Mouse (Mus musculus): ENCODE measurements around the gene Esp1. TPM values are rescaled to one million over a fixed set of nuclear protein-coding genes. Genes with fewer than 3 reads are reported as not detected.
"Not testable (repeated sequence)": the region's sequence is repeated elsewhere in the genome, so short reads cannot be mapped to it uniquely, and the experiment has no call there.

The Esp1 gene
- polyA plus RNA-seq (2014; fragmentation: Nextera tagmentation; extraction: Ambion mirVana) = not detected in 2 replicates

DNA sequence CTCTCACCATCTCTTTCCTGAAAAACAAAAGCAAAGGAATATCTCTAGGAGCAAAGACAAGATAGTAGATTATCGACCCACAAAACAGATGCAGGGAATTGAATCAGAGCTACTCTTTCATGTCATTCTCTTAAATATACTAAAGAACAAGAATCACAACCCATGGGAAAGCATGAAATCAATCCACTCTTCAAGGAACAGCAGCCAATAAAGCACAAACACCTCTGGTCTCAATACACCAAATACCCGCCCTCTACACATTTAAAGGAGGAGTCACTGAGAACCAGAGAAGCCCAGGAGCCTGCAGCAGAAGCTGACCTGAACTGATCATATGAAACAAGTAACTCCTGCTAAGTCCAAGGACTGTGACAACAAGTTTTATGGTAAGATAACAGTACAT lies at the start of gene Esp1:
TSS of gene Esp1 (plus strand) at position 301 of the 400 bp plus-strand sequence.
- WGBS = 78% methylated on average over 2 of the region's 2 CpGs

DNA sequence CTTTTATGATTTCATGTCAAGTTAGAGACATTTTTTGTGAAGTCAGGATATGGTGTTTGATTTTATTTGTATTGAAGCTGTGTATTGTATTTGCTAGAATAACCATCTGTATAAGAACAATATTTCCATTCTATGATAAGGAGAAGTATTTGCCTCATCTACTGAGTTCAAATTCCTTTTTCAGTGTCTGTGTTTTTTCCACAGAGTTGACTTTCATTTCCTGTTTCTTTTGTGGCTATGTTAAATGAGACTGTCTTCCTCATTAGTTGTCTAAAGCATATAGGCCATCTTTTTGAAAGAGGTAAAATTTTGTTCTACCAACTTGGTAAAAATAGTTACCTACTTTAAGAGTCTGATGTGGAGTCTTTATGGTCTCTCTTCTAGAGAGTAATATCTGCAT lies 10.6 kb upstream of the Esp1 start:
- Histone ChIP-seq H3K4me3 (ENCODE audit: low read depth, low read length) (no peak overlapping the region), H3K36me3 (ENCODE audit: control insufficient read depth, insufficient read depth, low read length) (no peaks in the 10 kb centered on the region), H3K9me3 (ENCODE audit: control insufficient read depth, low read length) (no peaks in the 10 kb centered on the region), H3K9ac (ENCODE audit: low read depth, low read length) (no peak overlapping the region), H3K4me2 (no peak overlapping the region), H3K27me3 (replicated peaks; ENCODE audit: control insufficient read depth, insufficient read depth, low read length) (no peaks in the 10 kb centered on the region), H3K27ac (ENCODE audit: low read depth, low read length) (no peak overlapping the region), H3K4me1 (replicated peaks; ENCODE audit: control insufficient read depth, insufficient read depth, low read length) (no peaks in the 10 kb centered on the region)
- no peak for DNase-seq (ENCODE audit: low spot score)
- no peak for ATAC-seq (replicated peaks; ENCODE audit: low FRiP score)

More for the DNA sequence above, at the start of gene Esp1:
- Histone ChIP-seq H3K9ac (ENCODE audit: low read depth, low read length) (no peak within 1 kb of the TSS), H3K4me1 (replicated peaks; ENCODE audit: control insufficient read depth, insufficient read depth, low read length) (no peaks in the 10 kb centered on the region), H3K4me3 (ENCODE audit: low read depth, low read length) (no peak within 1 kb of the TSS), H3K27me3 (replicated peaks; ENCODE audit: control insufficient read depth, insufficient read depth, low read length) (no peaks in the 10 kb centered on the region), H3K4me2 (no peak within 1 kb of the TSS), H3K36me3 (ENCODE audit: control insufficient read depth, insufficient read depth, low read length) (no peaks in the 10 kb centered on the region), H3K9me3 (ENCODE audit: control insufficient read depth, low read length) (no peaks in the 10 kb centered on the region), H3K27ac (ENCODE audit: low read depth, low read length) (no peak within 1 kb of the TSS)
- DNase-seq (ENCODE audit: low spot score) (no peak), ATAC-seq (replicated peaks; ENCODE audit: low FRiP score) (no peak)

DNA sequence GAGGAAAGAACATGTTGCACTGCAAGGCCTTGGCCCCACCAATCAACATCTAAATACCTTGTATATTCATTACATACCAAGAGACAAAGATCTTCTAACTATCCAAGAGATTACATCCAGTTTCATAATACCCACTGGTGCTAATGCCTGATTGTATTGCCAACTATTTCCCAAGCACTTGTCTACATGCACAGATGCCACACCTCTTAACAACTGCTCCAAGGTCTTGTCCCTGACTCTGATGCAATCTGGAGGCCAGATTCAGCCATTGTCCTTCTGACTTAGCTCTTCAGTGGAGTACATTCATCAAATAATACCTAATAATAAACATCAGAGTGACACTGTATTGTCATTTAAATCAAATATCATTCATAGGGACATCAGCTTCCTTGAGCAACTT lies 9.9 kb upstream of the Esp1 start:
- not testable (repeated sequence) for ATAC-seq (replicated peaks; ENCODE audit: low FRiP score)

DNA sequence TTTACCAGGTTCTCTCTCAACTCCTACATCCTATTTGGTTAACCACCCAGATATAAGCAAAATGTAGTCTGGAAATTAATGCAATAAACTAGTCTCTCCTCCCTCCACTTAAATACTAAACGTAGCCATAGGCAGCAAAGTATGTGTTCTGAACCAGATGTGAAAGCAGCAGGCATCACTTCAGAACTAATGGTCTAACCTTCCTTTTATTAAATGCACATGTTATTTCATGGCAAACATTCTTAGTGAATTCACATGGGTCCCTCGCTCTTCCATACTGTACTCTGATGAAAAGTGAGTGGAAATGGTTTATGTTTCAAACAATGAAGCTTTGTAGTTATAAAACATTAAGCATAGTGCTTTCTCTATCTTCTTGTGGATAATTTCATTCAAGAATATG lies 4.4 kb downstream of the Esp1 start:
- Histone ChIP-seq H3K27ac (ENCODE audit: low read depth, low read length) (no peak overlapping the region), H3K9me3 (ENCODE audit: control insufficient read depth, low read length) (no peaks in the 10 kb centered on the region), H3K36me3 (ENCODE audit: control insufficient read depth, insufficient read depth, low read length) (no peaks in the 10 kb centered on the region), H3K4me2 (no peak overlapping the region), H3K4me1 (replicated peaks; ENCODE audit: control insufficient read depth, insufficient read depth, low read length) (no peaks in the 10 kb centered on the region), H3K27me3 (replicated peaks; ENCODE audit: control insufficient read depth, insufficient read depth, low read length) (no peaks in the 10 kb centered on the region), H3K4me3 (ENCODE audit: low read depth, low read length) (no peak overlapping the region), H3K9ac (ENCODE audit: low read depth, low read length) (no peak overlapping the region)
- DNase-seq (ENCODE audit: low spot score) = no peak
- 68% methylated on average over 2 of the region's 2 CpGs for WGBS
- ATAC-seq (replicated peaks; ENCODE audit: low FRiP score) = no peak

More for the DNA sequence above, 9.9 kb upstream of the Esp1 start:
- H3K27ac ChIP-seq (ENCODE audit: low read depth, low read length); H3K4me2 ChIP-seq; H3K9ac ChIP-seq (ENCODE audit: low read depth, low read length); H3K4me3 ChIP-seq (ENCODE audit: low read depth, low read length); H3K27me3 ChIP-seq (replicated peaks; ENCODE audit: control insufficient read depth, insufficient read depth, low read length); DNase-seq (ENCODE audit: low spot score); H3K36me3 ChIP-seq (ENCODE audit: control insufficient read depth, insufficient read depth, low read length); H3K4me1 ChIP-seq (replicated peaks; ENCODE audit: control insufficient read depth, insufficient read depth, low read length); H3K9me3 ChIP-seq (ENCODE audit: control insufficient read depth, low read length): not testable (repeated sequence)

DNA sequence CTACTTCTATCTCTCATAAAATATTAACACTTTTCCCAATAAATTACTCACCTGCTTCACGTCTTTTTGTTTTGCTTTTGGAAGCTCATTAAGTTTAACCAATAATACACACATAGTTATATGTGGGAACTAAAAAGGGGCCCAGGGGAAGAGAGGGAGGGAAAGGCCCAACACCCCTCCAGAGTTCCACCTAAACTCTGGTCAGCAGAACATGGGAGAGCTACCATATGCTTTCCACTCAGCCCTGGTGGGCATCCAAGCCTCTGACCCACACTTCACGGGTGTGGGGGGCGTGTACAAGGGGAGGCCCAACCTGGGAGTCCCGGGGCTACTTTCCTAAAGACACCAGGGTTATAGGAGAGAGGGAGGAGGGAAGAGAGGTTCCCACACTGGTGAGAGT lies 4.8 kb downstream of the Esp1 start:
- no peaks in the 10 kb centered on the region for H3K27me3 ChIP-seq (replicated peaks; ENCODE audit: control insufficient read depth, insufficient read depth, low read length)
- no peaks in the 10 kb centered on the region for H3K36me3 ChIP-seq (ENCODE audit: control insufficient read depth, insufficient read depth, low read length)
- H3K9ac ChIP-seq (ENCODE audit: low read depth, low read length) = no peak overlapping the region
- no peak overlapping the region for H3K27ac ChIP-seq (ENCODE audit: low read depth, low read length)
- ATAC-seq (replicated peaks; ENCODE audit: low FRiP score) (no peak), DNase-seq (ENCODE audit: low spot score) (no peak)
- H3K9me3 ChIP-seq (ENCODE audit: control insufficient read depth, low read length) = no peaks in the 10 kb centered on the region
- 48% methylated on average over 4 of the region's 4 CpGs for WGBS
- H3K4me1 ChIP-seq (replicated peaks; ENCODE audit: control insufficient read depth, insufficient read depth, low read length) = no peaks in the 10 kb centered on the region
- no peak overlapping the region for H3K4me2 ChIP-seq
- no peak overlapping the region for H3K4me3 ChIP-seq (ENCODE audit: low read depth, low read length)

DNA sequence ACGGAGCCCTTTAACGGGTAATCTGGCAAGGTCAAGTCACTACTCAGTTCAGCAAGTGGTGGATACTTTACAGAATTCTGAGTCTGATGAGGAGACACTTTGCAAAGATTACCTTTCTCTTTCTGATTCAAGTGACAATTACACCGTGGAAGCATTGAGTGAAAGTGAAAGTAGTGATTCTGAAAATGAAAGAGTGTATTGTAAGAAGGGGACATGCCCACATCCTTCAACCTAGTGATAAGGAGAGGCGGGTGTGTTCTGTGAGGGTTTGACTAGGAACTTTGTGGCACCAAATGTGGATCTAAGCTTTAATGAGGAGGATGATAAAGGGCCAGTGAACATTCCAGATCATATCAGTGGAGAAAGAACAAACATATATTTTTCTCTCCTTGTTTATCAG lies 36.7 kb downstream of the Esp1 start:
- Histone ChIP-seq H3K4me1 (replicated peaks; ENCODE audit: control insufficient read depth, insufficient read depth, low read length) (no peaks in the 10 kb centered on the region), H3K4me2 (no peak overlapping the region), H3K9me3 (ENCODE audit: control insufficient read depth, low read length) (no peaks in the 10 kb centered on the region), H3K36me3 (ENCODE audit: control insufficient read depth, insufficient read depth, low read length) (no peaks in the 10 kb centered on the region), H3K27ac (ENCODE audit: low read depth, low read length) (no peak overlapping the region), H3K4me3 (ENCODE audit: low read depth, low read length) (no peak overlapping the region), H3K9ac (ENCODE audit: low read depth, low read length) (no peak overlapping the region), H3K27me3 (replicated peaks; ENCODE audit: control insufficient read depth, insufficient read depth, low read length) (no peaks in the 10 kb centered on the region)
- ATAC-seq (replicated peaks; ENCODE audit: low FRiP score) (no peak), DNase-seq (ENCODE audit: low spot score) (no peak)
- 67% methylated on average over 4 of the region's 4 CpGs for WGBS

DNA sequence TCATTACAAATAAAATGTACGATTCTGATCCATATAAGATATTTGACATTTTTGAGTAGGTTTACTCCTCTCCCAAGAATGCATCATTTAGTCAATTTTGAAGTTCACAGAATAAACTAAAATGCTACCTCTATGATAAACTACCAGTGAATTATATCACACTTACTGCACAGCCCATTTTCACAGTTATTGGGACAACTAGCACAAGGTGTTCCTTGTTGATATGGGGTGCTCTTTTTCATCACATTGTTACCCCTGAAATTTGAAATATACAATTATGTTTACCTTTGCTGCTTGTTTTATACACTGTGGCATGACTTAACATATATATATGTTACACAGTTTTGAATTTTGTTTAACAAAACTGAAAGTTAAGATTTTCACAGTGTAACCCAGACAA lies 40.2 kb downstream of the Esp1 start:
- no peak for DNase-seq (ENCODE audit: low spot score)
- Histone ChIP-seq H3K9ac (ENCODE audit: low read depth, low read length) (no peak overlapping the region), H3K27me3 (replicated peaks; ENCODE audit: control insufficient read depth, insufficient read depth, low read length) (no peaks in the 10 kb centered on the region), H3K4me1 (replicated peaks; ENCODE audit: control insufficient read depth, insufficient read depth, low read length) (no peaks in the 10 kb centered on the region), H3K27ac (ENCODE audit: low read depth, low read length) (no peak overlapping the region), H3K4me2 (no peak overlapping the region), H3K9me3 (ENCODE audit: control insufficient read depth, low read length) (no peaks in the 10 kb centered on the region), H3K4me3 (ENCODE audit: low read depth, low read length) (no peak overlapping the region), H3K36me3 (ENCODE audit: control insufficient read depth, insufficient read depth, low read length) (no peaks in the 10 kb centered on the region)
- WGBS = 80% methylated on average over 1 of the region's 1 CpGs
- ATAC-seq (replicated peaks; ENCODE audit: low FRiP score) = peak; percentile 56; the same call in 1 of the 2 replicates

Other genes starting within 250 kb of the Esp1 start
- not detected in 2 replicates for gene Esp8, start 207.1 kb upstream of the Esp1 start, polyA plus RNA-seq (2014; fragmentation: Nextera tagmentation; extraction: Ambion mirVana)
- gene Esp6, start 165.6 kb upstream of the Esp1 start, polyA plus RNA-seq (2014; fragmentation: Nextera tagmentation; extraction: Ambion mirVana) = not detected in 2 replicates
- gene Esp4, start 128.5 kb upstream of the Esp1 start, polyA plus RNA-seq (2014; fragmentation: Nextera tagmentation; extraction: Ambion mirVana) = not detected in 2 replicates
- gene Esp3, start 95.0 kb upstream of the Esp1 start, polyA plus RNA-seq (2014; fragmentation: Nextera tagmentation; extraction: Ambion mirVana) = not detected in 2 replicates
- gene Crisp2, start 79.9 kb downstream of the Esp1 start, polyA plus RNA-seq (2014; fragmentation: Nextera tagmentation; extraction: Ambion mirVana) = 0.44 TPM in 2 replicates
- gene Rhag, start 84.0 kb downstream of the Esp1 start, polyA plus RNA-seq (2014; fragmentation: Nextera tagmentation; extraction: Ambion mirVana) = 164 and 181 TPM in 2 replicates
- gene 9130008F23Rik, start 153.4 kb downstream of the Esp1 start, polyA plus RNA-seq (2014; fragmentation: Nextera tagmentation; extraction: Ambion mirVana) = 0.88 and 1.3 TPM in 2 replicates
- gene Glyatl3, start 187.2 kb downstream of the Esp1 start, polyA plus RNA-seq (2014; fragmentation: Nextera tagmentation; extraction: Ambion mirVana) = not detected in 2 replicates
- gene Mut, start 207.6 kb downstream of the Esp1 start, polyA plus RNA-seq (2014; fragmentation: Nextera tagmentation; extraction: Ambion mirVana) = 42.8 and 43.4 TPM in 2 replicates
- gene Cenpq, start 207.9 kb downstream of the Esp1 start, polyA plus RNA-seq (2014; fragmentation: Nextera tagmentation; extraction: Ambion mirVana) = 40.8 and 41.0 TPM in 2 replicates

Measured in liver, embryonic 11.5 days (tissue).